Mouse (Mus musculus) liver, embryonic 14.5 days (tissue): Measurements from ENCODE around the gene Tnfsf9. TPM values are rescaled to one million over a fixed set of nuclear protein-coding genes. Genes with fewer than 3 reads are reported as not detected.

Experiments used
- ATAC-seq: fragments of 200-750 bp; cut with Nextera tagmentation; 2 replicates; pipeline ENCODE4 v1.8.0; 2017; ENCODE audit warnings: moderate number of reproducible peaks, mild to moderate bottlenecking, moderate library complexity; ENCODE audit not compliant: insufficient read depth
- DNase-seq, 3 experiments: peaks; one replicate each; pipeline ENCODE4 v3.0.0-alpha.2; 2012 to 2013; ENCODE audit warnings: low read depth in 3 of 3, low spot score in 3 of 3
- H3K27ac ChIP-seq: fragments of 300-500 bp; sonication (generic); 2 replicates; pipeline ENCODE4 v1.5.1; 2014; ENCODE audit warnings: moderate library complexity, mild to moderate bottlenecking, control low read depth, inconsistent platforms
- H3K27me3 ChIP-seq: fragments of 300-500 bp; sonication (generic); 2 replicates; pipeline ENCODE4 v1.6.1; 2014; ENCODE audit warnings: mild to moderate bottlenecking, low read length, moderate library complexity; ENCODE audit not compliant: control insufficient read depth, insufficient read depth
- H3K36me3 ChIP-seq: fragments of 300-500 bp; sonication (generic); replicated peaks from 2 replicates; pipeline ENCODE4 v1.6.1; 2014; ENCODE audit warnings: low read depth; ENCODE audit not compliant: control insufficient read depth, insufficient read depth
- H3K4me1 ChIP-seq, 2 experiments: fragments of 200-500 bp in 1 of 2; fragments of 300-500 bp in 1 of 2; sonication (generic) in 1 of 2; replicated peaks; 2 replicates each; pipeline ENCODE4 v1.6.1; 2012 to 2014; ENCODE audit warnings: antibody characterized with exemption in 1 of 2, inconsistent platforms in 1 of 2, low read length in 1 of 2; ENCODE audit not compliant: control insufficient read depth in 2 of 2, insufficient read depth in 2 of 2
- H3K4me2 ChIP-seq: fragments of 300-500 bp; sonication (generic); 2 replicates; pipeline ENCODE4 v1.6.1; 2014; ENCODE audit warnings: low read depth, mild to moderate bottlenecking, control low read depth, moderate library complexity
- H3K4me3 ChIP-seq, 2 experiments: fragments of 200-500 bp in 1 of 2; fragments of 300-500 bp in 1 of 2; sonication (generic) in 1 of 2; 2 replicates each; pipeline ENCODE4 v1.5.1; 2012 to 2014; ENCODE audit warnings: low read depth in 2 of 2, low read length in 2 of 2, mild to moderate bottlenecking in 2 of 2, control low read depth in 1 of 2, inconsistent platforms in 1 of 2, moderate library complexity in 1 of 2; ENCODE audit not compliant: insufficient read depth in 1 of 2
- H3K9ac ChIP-seq: fragments of 300-500 bp; sonication (generic); replicated peaks from 2 replicates; pipeline ENCODE4 v1.6.1; 2014; ENCODE audit warnings: mild to moderate bottlenecking, control low read depth, moderate library complexity
- H3K9me3 ChIP-seq: fragments of 300-500 bp; sonication (generic); 2 replicates; pipeline ENCODE4 v1.6.1; 2016; ENCODE audit warnings: low read length, mixed read lengths; ENCODE audit not compliant: control insufficient read depth
- CTCF ChIP-seq: IDR thresholded peaks from 2 replicates; pipeline ENCODE4 v1.5.1; 2016; ENCODE audit warnings: antibody characterized with exemption, low read depth, control low read depth
- EP300 ChIP-seq: IDR thresholded peaks from 2 replicates; pipeline ENCODE4 v1.6.1; 2016; ENCODE audit warnings: antibody characterized with exemption, low read depth
- WGBS: fragments of 180-500 bp; shearing (Covaris S2); extraction: QIAGEN DNeasy Blood & Tissue Kit; methylation state at CpG from one replicate; pipeline ENCODE4 v1.1.7; 2014; ENCODE audit not compliant: insufficient replicate concordance; 5-methylcytosine and 5-hydroxymethylcytosine counted together
- polyA plus RNA-seq, 2 experiments: library from polyadenylated mRNA; depleted of rRNA in 1 of 2; stranded (reverse) in 1 of 2; unstranded in 1 of 2; fragments of >200 nt; fragmentation: Nextera tagmentation in 1 of 2; extraction: Ambion mirVana in 1 of 2; gene quantifications; 2 replicates each; pipeline versions ENCODE4 v1.2.1 to v1.2.3; 2012 to 2014

Gene Tnfsf9
- polyA plus RNA-seq, 2 experiments: 0.22 to 0.46 TPM

DNA sequence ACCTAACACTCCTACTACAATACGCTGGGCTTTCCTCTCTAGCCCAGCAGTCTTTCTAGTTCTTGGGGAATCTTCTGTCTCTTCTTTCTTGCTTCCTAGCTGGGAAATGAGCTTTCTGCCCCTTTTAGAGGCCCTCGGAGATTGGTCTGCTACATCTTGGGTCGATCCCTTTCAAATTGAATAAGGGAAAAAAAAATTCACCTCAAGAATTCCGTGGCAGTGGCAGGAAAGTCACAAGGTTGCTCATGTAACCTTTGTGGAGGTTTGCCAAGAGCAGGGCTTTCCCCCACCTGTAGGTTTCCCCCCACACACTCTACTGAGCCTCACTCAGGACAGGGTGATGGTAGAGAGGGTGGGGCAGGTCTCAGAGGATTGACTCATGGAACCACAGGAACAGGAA lies 48.7 kb downstream of the Tnfsf9 start:
- ATAC-seq: no peak
- whole genome bisulfite sequencing: 67% methylated on average over 4 of the region's 4 CpGs
- no peak overlapping the region for H3K27ac ChIP-seq
- DNase-seq: no peak
- H3K4me1 ChIP-seq: peaks cover 0 to 3% of the 10 kb centered on the region in 2 experiments; a peak in 1 of 4 replicates
- no peak overlapping the region for H3K4me3 ChIP-seq
- H3K36me3 ChIP-seq: no peaks in the 10 kb centered on the region
- H3K9me3 ChIP-seq: no peaks in the 10 kb centered on the region
- H3K4me2 ChIP-seq: no peak overlapping the region
- no peak overlapping the region for H3K9ac ChIP-seq
- H3K27me3 ChIP-seq: peaks cover 20% of the 10 kb centered on the region
- TF ChIP-seq CTCF (no peak), EP300 (no peak)

Other genes starting within 250 kb of the Tnfsf9 start
- not detected in 2 replicates for gene Acsbg2, start 230.9 kb upstream of the Tnfsf9 start, polyA plus RNA-seq (2012; rRNA removed)
- gene Acsbg2, start 230.9 kb upstream of the Tnfsf9 start, polyA plus RNA-seq (2014; fragmentation: Nextera tagmentation; extraction: Ambion mirVana): not detected in 2 replicates
- 0.02 TPM in 1 of 2 replicates, not detected in the other for gene 1700061G19Rik, start 229.8 kb upstream of the Tnfsf9 start, polyA plus RNA-seq (2012; rRNA removed)
- gene 1700061G19Rik, start 229.8 kb upstream of the Tnfsf9 start, polyA plus RNA-seq (2014; fragmentation: Nextera tagmentation; extraction: Ambion mirVana): 0.05 TPM in 1 of 2 replicates, not detected in the other
- 12.0 and 13.7 TPM in 2 replicates for gene Mllt1, start 169.9 kb upstream of the Tnfsf9 start, polyA plus RNA-seq (2012; rRNA removed)
- 3.7 and 4.8 TPM in 2 replicates for gene Mllt1, start 169.9 kb upstream of the Tnfsf9 start, polyA plus RNA-seq (2014; fragmentation: Nextera tagmentation; extraction: Ambion mirVana)
- not detected in 2 replicates for gene Acer1, start 123.2 kb upstream of the Tnfsf9 start, polyA plus RNA-seq (2012; rRNA removed)
- gene Acer1, start 123.2 kb upstream of the Tnfsf9 start, polyA plus RNA-seq (2014; fragmentation: Nextera tagmentation; extraction: Ambion mirVana): not detected in 2 replicates
- gene Clpp, start 115.0 kb upstream of the Tnfsf9 start, polyA plus RNA-seq (2012; rRNA removed): 63.9 and 71.2 TPM in 2 replicates
- gene Clpp, start 115.0 kb upstream of the Tnfsf9 start, polyA plus RNA-seq (2014; fragmentation: Nextera tagmentation; extraction: Ambion mirVana): 79.3 and 81.0 TPM in 2 replicates
- gene Alkbh7, start 108.0 kb upstream of the Tnfsf9 start, polyA plus RNA-seq (2012; rRNA removed): 12.0 and 12.1 TPM in 2 replicates
- 15.4 and 19.4 TPM in 2 replicates for gene Alkbh7, start 108.0 kb upstream of the Tnfsf9 start, polyA plus RNA-seq (2014; fragmentation: Nextera tagmentation; extraction: Ambion mirVana)
- not detected in 2 replicates for gene Pspn, start 105.3 kb upstream of the Tnfsf9 start, polyA plus RNA-seq (2012; rRNA removed)
- gene Pspn, start 105.3 kb upstream of the Tnfsf9 start, polyA plus RNA-seq (2014; fragmentation: Nextera tagmentation; extraction: Ambion mirVana): not detected in 2 replicates
- 31.6 and 56.5 TPM in 2 replicates for gene Gtf2f1, start 94.0 kb upstream of the Tnfsf9 start, polyA plus RNA-seq (2012; rRNA removed)
- 47.3 and 51.3 TPM in 2 replicates for gene Gtf2f1, start 94.0 kb upstream of the Tnfsf9 start, polyA plus RNA-seq (2014; fragmentation: Nextera tagmentation; extraction: Ambion mirVana)
- gene Gm17949, start 93.9 kb upstream of the Tnfsf9 start, polyA plus RNA-seq (2012; rRNA removed): not detected in 2 replicates
- 0.15 TPM in 1 of 2 replicates, not detected in the other for gene Gm17949, start 93.9 kb upstream of the Tnfsf9 start, polyA plus RNA-seq (2014; fragmentation: Nextera tagmentation; extraction: Ambion mirVana)
- gene Khsrp, start 73.8 kb upstream of the Tnfsf9 start, polyA plus RNA-seq (2012; rRNA removed): 33.6 and 35.6 TPM in 2 replicates
- 24.1 and 28.1 TPM in 2 replicates for gene Khsrp, start 73.8 kb upstream of the Tnfsf9 start, polyA plus RNA-seq (2014; fragmentation: Nextera tagmentation; extraction: Ambion mirVana)
- not detected in 2 replicates for gene Slc25a41, start 63.7 kb upstream of the Tnfsf9 start, polyA plus RNA-seq (2012; rRNA removed)
- not detected in 2 replicates for gene Slc25a41, start 63.7 kb upstream of the Tnfsf9 start, polyA plus RNA-seq (2014; fragmentation: Nextera tagmentation; extraction: Ambion mirVana)
- 4.4 and 5.5 TPM in 2 replicates for gene Crb3, start 46.2 kb upstream of the Tnfsf9 start, polyA plus RNA-seq (2012; rRNA removed)
- 6.1 and 6.5 TPM in 2 replicates for gene Crb3, start 46.2 kb upstream of the Tnfsf9 start, polyA plus RNA-seq (2014; fragmentation: Nextera tagmentation; extraction: Ambion mirVana)
- 8.8 and 11.1 TPM in 2 replicates for gene Slc25a23, start 45.5 kb upstream of the Tnfsf9 start, polyA plus RNA-seq (2012; rRNA removed)
- gene Slc25a23, start 45.5 kb upstream of the Tnfsf9 start, polyA plus RNA-seq (2014; fragmentation: Nextera tagmentation; extraction: Ambion mirVana): 4.7 and 5.1 TPM in 2 replicates
- gene Dennd1c, start 26.8 kb upstream of the Tnfsf9 start, polyA plus RNA-seq (2012; rRNA removed): 1.5 and 2.8 TPM in 2 replicates
- 0.78 and 0.89 TPM in 2 replicates for gene Dennd1c, start 26.8 kb upstream of the Tnfsf9 start, polyA plus RNA-seq (2014; fragmentation: Nextera tagmentation; extraction: Ambion mirVana)
- 0.22 and 0.34 TPM in 2 replicates for gene Tubb4a, start 17.5 kb upstream of the Tnfsf9 start, polyA plus RNA-seq (2012; rRNA removed)
- gene Tubb4a, start 17.5 kb upstream of the Tnfsf9 start, polyA plus RNA-seq (2014; fragmentation: Nextera tagmentation; extraction: Ambion mirVana): 0.14 and 0.28 TPM in 2 replicates
- gene Cd70, start 44.5 kb downstream of the Tnfsf9 start, polyA plus RNA-seq (2012; rRNA removed): not detected in 2 replicates
- not detected in 2 replicates for gene Cd70, start 44.5 kb downstream of the Tnfsf9 start, polyA plus RNA-seq (2014; fragmentation: Nextera tagmentation; extraction: Ambion mirVana)
- 1.5 and 1.9 TPM in 2 replicates for gene Tnfsf14, start 88.9 kb downstream of the Tnfsf9 start, polyA plus RNA-seq (2012; rRNA removed)
- gene Tnfsf14, start 88.9 kb downstream of the Tnfsf9 start, polyA plus RNA-seq (2014; fragmentation: Nextera tagmentation; extraction: Ambion mirVana): 0.51 and 0.75 TPM in 2 replicates
- 207 and 240 TPM in 2 replicates for gene C3, start 122.8 kb downstream of the Tnfsf9 start, polyA plus RNA-seq (2012; rRNA removed)
- gene C3, start 122.8 kb downstream of the Tnfsf9 start, polyA plus RNA-seq (2014; fragmentation: Nextera tagmentation; extraction: Ambion mirVana): 200 and 205 TPM in 2 replicates
- 7.6 and 8.5 TPM in 2 replicates for gene Gpr108, start 143.1 kb downstream of the Tnfsf9 start, polyA plus RNA-seq (2012; rRNA removed)
- 12.0 and 12.8 TPM in 2 replicates for gene Gpr108, start 143.1 kb downstream of the Tnfsf9 start, polyA plus RNA-seq (2014; fragmentation: Nextera tagmentation; extraction: Ambion mirVana)
- gene Trip10, start 144.1 kb downstream of the Tnfsf9 start, polyA plus RNA-seq (2012; rRNA removed): 4.4 and 6.6 TPM in 2 replicates
- gene Trip10, start 144.1 kb downstream of the Tnfsf9 start, polyA plus RNA-seq (2014; fragmentation: Nextera tagmentation; extraction: Ambion mirVana): 5.5 and 6.0 TPM in 2 replicates
- gene Vav1, start 173.8 kb downstream of the Tnfsf9 start, polyA plus RNA-seq (2012; rRNA removed): 4.6 and 6.9 TPM in 2 replicates
- gene Vav1, start 173.8 kb downstream of the Tnfsf9 start, polyA plus RNA-seq (2014; fragmentation: Nextera tagmentation; extraction: Ambion mirVana): 10.7 and 11.0 TPM in 2 replicates